Mouse (Mus musculus): ENCODE results near the gene Exosc2.

Gene Exosc2

DNA sequence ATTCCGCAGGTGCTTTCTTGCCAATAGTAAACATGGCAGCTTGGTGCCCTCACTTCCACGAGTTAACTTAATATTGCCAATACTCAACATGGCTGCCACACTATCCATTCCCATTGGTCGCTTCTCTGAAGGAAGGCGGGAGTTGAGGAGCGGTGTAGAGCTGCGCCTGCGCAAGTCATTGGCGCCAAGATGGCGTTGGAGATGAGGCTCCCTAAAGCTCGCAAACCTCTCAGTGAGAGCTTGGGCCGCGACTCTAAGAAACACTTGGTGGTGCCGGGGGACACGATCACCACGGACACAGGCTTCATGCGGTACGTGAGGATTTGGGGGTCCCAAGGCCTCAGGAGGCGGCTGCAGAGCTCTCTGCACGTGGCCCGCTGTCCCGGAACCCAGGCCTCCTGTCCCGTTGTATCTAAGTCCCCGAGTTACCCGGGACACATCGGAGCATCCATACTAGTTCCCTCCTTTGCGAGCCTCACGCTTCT lies at the start of gene Exosc2:
TSS of gene Exosc2 (plus strand) at position 165 of the 485 bp plus-strand sequence.
- peak; percentile 94 for DNase-seq (ENCODE audit: low spot score)

DNA sequence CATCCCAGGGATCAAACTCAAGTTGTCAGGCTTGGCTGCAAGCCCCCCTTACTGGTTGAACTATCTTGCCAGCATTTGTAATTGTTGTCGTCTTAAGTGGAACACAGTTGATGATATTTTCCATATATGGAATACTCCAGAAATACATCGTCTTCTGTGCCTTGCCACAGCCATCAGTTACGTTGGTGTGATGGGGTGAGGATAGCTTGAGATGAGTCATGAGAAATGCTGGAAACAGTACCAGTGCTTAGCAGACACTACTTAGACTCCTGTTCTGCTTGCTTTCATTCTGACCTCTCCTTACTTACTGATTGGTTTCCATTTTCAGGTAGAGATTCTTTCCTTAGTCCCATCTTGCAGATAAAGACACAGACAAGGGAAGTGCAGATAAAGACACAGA lies 37.0 kb upstream of the Exosc2 start:
- no peak for DNase-seq (ENCODE audit: low spot score)

DNA sequence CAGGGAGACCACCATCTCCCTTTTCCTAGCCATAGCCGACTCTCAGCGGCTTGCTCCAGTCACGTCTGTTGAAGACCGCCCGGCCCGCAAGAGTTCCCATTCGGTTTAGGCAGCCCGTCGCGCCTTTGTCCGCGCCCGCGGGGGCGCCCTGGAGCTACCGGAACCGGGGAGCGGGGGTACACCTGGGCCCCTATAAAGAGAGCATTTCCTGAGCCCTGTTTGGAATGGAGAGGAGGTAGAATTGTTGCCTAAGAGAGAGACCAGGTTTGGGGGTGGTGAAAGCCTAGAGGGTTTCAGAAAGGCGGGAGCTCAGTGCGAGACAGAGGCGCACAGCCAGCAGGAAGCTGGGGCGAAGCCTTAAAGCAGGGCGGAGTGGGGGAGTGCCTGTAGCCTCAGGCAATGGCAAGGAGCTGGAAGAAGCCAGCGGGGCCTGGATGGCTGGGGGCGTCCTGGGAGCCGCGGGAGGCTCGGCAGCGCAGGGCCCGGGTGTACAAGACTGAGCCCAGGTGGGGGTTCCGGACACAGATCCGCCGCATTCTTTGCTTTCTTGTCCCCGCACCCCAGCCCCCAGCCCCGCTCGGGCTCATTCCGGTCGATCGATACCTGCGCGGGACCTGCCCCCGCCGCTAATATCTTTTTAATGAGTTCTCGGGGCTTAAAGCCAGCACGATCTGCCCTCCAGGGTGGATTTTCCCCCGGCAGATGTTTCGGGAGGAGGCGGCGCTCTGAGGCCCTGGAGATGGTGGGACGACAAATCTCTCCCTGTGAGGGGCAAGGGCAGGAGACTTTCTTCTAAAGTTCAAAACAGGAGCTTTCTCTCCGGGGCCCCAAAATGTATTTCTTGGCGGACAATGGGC lies 35.0 kb upstream of the Exosc2 start:
- DNase-seq (ENCODE audit: low spot score): no peak

DNA sequence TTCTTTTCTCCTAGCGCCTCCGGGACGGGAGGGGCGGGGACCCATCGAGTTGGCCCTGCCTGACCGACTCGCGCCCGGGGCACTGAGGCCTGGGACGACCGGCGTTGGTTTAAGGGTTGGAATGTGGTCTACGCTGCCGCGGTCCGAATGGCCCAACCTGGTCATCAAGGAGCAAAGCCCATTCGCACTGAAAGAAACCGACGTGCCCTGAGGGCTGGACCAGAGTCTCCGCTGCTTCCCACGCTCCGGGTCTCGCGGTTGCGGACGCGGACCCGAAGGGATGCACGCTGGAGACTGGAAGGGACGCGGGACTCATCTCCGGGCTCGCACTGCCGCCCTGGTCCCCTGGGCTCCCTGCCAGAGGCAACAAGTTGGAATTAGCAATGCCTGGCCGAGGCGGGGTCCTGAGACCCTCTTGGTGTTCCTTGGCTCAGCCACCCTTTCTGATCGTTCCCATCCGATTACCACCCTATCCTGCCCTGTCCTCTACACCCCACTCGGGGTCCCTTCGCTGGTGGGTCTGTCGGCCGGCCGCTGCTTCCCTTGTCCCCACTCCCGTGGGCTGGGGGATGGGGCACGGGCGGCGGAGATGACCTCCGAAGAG lies 34.3 kb upstream of the Exosc2 start:
- DNase-seq (ENCODE audit: low spot score): no peak

DNA sequence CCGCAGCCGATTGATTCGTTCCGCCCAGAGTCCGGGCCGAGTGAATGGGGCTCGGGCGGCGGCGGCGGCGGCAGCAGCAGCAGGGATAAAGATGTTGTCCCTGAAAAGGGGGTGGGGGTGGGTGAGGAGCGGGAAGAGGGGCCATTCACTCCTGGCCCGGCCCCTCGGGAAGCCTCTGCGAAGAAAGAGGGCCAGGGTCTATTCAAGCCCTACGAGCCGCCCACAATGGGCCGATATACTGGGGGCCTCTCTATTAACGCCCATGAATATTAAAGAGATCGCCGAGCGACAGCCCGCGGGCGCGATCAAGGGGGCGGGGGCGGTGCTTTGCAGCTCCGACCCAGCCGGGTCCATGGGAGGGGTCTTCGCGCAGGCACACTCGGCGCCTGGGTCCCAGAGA lies 33.8 kb upstream of the Exosc2 start:
- no peak for DNase-seq (ENCODE audit: low spot score)

DNA sequence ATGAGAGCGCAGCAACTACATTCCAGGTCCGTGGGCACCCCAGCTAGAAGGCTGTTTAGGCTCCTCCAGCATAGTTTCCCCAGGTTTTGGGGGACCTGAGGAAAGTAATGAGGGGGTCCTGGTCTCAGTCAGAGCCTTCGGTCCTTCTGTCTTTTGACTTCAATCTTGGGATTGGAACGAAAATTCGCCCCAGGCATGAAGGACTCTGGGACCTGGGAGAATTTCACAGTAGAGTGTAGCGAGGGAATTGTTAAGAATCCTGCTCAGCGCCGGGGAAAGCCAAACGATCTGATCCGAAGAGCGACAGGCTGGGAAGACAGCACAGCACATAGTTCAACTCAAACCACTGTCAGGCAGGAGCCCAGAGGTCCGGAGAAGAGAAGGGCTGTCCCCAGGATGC lies 33.2 kb upstream of the Exosc2 start:
- no peak for DNase-seq (ENCODE audit: low spot score)

DNA sequence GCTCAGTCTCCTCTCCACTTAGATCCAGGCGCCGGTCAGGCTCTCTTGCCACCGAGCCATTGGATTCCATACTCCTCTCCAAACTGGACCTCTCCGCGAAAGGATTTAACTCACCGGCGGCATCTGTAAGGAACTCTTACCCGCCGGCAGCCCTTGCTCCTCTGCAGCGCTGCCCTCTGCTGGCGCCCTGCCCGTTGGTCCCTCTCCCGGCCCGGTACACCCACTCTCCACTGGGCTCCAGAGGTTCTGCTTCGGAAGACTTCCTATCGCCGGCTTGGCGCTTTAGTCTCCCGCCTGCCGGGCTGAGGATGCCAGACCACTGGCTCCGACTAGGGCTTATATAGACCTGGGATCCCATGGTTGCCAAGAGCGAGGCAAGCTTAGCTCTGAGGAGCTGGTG lies 32.7 kb upstream of the Exosc2 start:
- DNase-seq (ENCODE audit: low spot score): no peak

DNA sequence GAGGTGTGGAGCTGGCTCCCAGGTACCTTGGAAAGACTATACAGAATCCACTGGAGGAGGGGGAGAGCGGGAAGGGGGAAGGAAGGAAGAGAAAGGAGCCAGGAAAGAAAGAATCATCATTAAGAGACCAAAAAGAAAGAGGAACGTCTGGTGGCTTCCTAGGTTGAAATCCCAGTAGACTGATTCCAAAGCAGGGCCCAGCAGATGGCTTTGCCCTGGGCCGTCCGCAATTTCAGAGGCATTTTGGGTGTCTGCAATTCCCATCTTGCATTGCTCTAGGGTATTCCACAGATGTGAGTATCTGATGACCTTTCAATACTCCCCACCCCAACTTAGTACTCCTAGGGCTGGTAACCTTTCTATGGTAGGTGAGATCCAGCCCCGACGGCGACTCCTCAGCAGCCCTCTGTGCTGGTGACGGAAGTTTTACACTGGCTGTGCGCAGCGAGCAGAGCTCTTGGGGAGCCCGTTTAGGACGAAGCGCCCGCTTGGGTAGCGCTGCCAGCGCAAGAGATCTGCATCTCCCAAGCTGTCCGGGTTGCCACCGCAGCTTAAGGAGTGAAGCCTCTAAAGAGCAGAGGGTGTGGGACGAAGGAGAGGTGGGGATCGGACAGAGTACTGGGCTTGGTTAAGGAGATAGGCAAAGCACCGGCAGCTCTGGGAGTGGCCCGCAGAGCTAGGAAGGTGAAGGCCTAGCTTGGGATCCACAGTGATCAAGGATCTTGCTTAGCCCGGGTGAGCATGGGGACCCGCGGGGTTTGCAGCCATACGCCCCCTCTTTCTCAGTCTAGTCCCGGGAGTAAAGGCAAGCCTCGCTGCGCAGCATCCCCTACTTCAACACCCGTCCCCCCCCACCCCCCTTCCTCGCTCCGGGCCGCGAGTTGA lies 31.7 kb upstream of the Exosc2 start:
- DNase-seq (ENCODE audit: low spot score): no peak

DNA sequence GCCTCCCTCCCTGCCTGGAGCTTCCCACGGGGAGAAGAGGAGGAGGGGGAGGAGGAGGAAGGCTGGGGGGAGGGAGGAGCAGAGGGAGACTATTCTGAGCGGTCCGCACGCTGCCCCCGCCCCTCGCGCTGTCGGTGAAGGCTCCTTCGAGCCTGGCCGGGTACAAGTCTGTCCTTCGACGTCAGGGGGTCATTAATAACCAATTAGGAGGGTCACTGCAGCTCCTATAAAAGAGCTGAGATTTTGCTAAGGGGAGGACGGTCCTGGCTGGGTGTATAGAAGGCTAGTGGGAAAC lies 31.1 kb upstream of the Exosc2 start:
- no peak for DNase-seq (ENCODE audit: low spot score)

DNA sequence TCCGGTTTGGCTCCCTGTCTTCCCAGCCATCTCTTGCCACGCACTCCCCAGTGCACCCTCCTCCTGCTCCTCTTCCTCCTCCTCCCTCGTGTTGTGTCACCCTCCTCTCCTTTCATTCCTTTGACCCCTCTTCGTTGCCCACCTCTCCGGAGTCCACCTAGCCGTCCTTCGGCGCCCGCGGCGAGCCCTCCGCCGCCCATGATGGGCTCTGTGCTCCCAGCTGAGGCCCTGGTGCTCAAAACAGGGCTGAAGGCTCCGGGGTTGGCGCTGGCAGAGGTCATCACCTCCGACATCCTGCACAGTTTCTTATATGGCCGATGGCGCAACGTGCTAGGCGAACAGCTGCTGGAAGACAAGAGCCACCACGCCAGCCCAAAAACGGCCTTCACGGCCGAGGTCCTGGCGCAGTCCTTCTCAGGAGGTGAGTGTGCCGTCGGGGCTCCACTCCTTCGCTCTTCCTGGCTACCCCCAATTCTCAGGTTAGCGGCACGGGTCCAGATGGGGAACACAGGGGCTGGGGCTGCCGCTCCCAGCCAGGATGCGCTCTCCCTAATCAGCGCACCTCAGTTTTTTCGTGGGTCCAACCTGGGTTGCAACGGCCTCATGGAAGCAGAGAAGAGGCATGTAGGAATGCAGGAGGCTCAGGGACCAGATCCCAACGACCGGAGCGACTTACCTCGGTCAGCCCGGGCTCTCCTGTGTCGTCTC lies 30.5 kb upstream of the Exosc2 start, which contains the start of gene Prdm12:
TSS of gene Prdm12 (plus strand) at position 137 of the 708 bp plus-strand sequence.
- DNase-seq (ENCODE audit: low spot score): no peak

DNA sequence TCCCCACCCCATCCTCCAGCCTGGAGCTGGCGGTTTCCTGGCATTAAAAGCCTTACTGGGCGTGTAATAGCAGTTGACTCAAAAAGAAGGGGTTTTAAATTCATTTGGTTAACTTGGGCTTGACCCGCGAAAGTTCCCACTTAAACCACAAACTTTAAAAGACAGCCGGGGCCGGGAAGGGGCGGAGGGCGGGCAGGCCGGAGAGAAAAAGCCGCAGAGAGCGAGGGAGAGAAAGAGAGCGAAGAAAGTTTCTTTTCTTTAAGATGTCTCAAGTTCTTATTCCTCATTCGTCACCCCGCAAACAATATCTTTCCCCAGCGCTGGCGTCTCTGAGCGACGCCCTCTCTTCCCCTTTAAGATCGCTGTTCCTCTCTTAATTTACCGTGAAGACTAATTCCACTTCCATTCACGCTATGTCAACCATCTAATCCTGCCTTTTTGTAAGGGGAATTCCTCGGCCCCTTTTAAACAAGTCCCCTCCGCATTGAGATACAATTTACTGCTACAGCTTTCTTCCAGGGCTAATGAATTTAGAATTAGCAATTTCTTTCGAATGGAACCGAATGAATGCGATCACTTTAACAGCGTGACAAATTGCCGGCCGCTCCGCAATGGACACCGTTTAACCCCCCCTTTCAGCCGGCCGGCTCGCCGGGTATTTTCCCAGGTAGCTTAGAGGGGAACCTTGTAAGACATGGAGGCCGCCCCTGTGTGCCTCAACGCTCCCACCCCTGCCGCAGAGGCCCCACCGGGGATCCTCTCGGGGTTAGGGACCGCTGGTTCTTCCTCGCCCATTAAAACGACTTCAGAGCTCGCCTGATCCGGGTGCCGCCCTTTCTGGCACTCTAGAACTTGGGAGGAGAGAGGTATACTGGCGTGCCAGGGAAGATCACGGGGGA lies 29.7 kb upstream of the Exosc2 start:
- DNase-seq (ENCODE audit: low spot score): no peak

DNA sequence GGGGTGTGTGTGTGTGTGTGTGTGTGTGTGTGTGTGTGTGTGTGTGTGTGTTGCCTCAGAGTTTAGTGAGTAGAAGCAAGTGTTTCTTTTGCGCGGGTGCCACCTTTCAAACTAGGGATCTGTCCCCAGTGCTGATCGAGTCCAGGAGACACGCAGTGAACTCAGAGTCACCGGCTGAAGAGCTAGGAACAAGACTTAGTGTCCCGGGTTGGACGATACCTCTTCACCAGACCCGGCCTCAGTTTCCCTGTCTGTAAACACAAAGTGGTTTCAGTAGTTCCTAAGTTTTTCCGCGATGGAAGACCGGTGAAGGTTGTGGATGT lies 29.0 kb upstream of the Exosc2 start:
- DNase-seq (ENCODE audit: low spot score): no peak

DNA sequence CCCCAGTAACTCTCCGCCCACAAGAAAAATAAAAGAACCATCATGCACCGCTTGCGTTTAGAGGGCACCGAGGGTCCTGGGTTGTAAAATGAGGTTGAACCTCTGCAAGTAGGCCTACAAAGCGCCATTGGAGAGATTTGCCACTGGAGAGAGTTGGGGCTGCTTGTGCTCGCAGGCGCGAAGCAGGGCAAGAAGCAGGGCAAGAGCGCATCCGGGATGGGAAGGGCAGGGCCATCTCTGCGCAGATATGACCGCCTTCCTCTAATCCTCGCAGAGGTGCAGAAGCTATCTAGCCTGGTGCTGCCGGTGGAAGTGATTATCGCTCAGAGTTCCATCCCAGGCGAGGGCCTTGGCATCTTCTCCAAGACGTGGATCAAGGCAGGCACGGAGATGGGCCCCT lies 28.6 kb upstream of the Exosc2 start:
- no peak for DNase-seq (ENCODE audit: low spot score)

DNA sequence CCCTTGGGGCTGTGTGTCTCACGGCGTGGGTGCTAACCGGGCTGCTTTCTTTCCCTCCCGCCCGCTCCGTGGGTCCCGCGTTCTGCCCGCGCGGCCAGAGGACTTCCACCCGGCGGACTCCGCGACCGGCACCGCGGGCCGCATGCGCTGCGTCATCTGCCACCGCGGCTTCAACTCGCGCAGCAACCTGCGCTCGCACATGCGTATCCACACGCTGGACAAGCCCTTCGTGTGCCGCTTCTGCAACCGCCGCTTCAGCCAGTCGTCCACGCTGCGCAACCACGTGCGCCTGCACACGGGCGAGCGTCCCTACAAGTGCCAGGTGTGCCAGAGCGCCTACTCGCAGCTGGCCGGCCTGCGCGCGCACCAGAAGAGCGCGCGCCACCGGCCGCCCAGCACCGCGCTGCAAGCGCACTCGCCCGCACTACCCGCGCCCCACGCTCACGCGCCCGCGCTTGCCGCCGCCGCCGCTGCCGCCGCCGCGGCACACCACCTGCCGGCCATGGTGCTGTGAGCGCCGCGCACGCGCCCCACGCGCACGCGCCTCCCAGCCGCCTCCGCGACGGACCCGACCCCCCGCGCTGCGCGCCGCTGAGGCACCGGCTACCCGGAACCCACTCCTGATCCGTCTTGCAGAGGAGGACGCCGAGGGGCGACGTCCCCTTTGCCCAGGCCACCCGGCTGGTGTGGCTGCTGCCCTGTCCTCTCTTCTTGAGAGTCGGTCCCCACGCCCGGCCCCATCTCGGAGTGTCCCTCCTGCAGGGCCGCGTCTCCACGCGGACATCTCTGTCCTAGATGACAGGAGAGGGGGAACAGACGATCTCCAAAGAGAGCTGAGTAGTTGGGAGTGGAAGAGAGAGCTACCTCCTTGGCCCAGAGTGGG lies 16.3 kb upstream of the Exosc2 start:
- DNase-seq (ENCODE audit: low spot score): peak; percentile 72

DNA sequence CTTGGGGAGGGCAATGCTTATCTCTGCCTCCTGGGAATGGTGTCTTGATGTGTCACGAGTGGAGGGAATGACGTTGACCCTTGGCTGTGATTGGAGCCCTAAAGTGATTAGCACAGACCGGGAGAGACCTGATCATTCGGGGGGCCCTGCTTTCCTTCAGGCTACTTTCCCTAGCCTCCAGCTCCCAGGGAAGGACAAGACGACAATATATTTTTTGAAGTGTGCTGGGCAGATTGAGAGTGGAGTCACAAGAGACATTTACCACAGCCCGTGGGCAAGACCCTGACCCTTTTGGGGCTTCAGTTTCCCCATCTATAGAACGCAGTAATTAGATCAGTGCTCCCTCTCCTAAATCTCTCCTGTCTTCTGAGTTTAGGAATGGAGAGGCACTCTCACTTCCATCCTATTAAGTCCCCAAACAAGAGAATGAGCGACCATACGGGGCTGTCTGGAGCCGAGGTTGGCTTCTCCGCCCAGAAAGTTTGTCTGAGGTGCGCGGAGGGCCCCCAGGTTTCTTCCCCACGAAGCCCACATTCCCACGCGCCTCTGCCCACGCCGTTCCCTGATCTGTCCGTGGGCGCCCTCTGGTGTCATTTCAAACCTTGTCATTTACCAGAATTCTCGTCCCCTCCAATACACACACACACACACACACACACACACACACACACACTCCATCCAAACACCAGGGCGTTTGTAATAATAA lies 15.5 kb upstream of the Exosc2 start:
- DNase-seq (ENCODE audit: low spot score): no peak

DNA sequence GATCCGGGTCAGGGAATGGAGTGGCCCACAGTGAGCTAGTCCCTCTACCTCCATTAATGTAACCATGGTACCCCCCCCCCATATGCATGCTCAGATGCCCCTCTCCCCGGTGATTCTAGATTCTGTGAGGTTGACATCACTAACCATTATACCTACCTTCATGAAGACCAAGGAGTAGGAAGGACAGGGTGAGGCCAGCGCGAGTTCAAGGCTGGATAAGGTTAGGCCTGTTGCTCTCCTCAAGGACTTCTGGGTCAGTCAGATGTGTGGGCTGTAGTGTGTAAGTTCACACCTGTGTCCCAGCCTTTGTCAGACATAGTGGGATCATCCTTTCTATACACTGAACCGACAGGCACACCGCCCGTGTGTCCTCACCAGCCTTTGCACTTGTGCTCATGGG lies 14.1 kb upstream of the Exosc2 start:
- DNase-seq (ENCODE audit: low spot score): no peak

DNA sequence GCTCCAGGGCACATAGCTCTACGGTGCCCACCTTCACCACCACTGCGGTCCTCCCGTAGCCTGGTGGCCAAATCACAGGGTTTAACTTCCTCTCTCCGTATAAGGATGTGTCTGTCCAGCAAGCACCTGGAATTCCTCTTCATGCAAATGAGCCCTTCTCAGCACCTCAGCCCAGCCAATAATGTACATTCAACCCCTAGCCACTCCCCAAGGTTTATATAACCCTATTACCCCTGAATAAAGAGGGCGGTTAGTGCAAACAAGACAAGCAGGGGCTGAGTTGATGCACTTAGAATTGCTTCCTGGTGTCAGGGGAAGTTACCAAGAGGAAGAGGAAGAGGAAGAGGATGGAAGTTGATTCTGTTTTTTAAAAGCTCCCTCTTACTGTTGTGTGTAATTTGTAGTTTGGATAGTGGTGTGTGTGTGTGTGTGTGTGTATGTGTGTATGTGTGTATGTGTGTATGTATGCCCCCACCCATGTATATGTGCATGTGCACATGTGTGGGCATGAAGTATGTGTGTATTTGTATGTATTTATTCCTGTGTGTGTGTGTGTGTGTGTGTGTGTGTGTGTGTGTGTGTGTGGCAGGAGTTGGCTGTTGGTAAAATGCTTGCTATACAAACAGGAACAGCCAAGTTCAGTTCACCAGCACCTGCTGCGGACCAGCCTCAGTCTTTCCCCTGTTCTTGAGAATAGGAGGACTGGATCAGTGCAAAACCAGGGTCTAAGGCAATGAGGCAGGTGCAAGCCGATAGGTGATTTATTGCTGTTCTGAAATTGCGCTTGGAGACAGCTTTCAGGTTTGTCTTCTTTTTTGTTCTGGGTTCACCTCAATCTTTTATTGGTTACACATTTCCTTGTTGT lies 7.3 kb upstream of the Exosc2 start:
- DNase-seq (ENCODE audit: low spot score): no peak

DNA sequence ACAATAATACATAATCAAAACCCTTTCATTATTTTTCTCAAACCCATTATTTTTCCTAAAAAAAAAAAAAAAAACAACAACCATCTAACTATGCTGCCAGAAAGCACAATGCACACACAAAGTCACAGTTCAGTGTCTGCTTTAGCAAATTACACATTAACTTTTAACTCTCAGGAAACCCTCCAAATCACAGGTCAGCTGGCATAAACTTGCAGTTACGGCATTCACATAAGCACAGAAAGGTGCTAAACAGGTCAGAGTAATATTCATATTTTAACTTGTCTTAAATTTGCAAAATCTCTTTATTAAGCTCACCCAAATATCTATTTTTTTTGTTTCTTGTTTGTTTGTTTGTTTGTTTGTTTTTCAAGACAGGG lies 6.7 kb upstream of the Exosc2 start:
- no peak for DNase-seq (ENCODE audit: low spot score)

DNA sequence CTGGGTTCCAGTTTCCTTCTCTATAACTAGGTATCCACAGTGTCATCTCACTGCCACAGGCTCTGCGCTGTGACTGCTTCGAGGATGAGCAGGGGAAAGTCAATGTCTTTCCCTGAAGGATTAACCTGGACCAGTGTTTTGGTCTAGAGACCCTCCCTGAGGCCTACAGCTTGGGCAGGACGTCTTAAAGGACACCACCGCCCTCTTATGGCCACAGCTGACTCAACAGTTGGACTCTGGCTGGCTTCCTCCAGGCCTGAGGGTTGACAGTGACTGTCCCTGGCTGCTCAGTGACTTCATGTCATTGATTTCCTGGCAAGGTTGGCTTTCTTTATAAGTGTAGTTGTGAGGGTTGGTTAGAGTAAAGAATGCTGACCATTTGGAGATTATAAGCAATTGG lies 3.2 kb upstream of the Exosc2 start:
- DNase-seq (ENCODE audit: low spot score): no peak
